In genomic region chr2:155613953-155614352, GRCm38 (mm10) we compare ENCODE assay signal across 8 mouse cellular contexts. TPM values are rescaled to one million over a fixed set of nuclear protein-coding genes. Genes with fewer than 3 reads are reported as not detected.
DNase-seq lines count a peak whose midpoint lies in the region; ATAC-seq and TF ChIP-seq lines count a peak whose summit lies in the region.

No protein-coding gene starts in this region.

- in situ Hi-C loops in ES-E14 (cut with MboI; ENCODE audit: low sequenced_read_pairs in 2 of 2, unreplicated experiment in 2 of 2) = loop anchor here in 1 of 2 experiments (10.0 kb wide), 1 partner anchor 99 kb away; the partner anchor contains the start of genes Acss2 and Ggt7

- peak overlapping the region; percentile 86 for H3K4me2 ChIP-seq in heart, embryonic 11.5 days
- H3K4me2 ChIP-seq in hindbrain, embryonic 14.5 days (replicated peaks) = peak overlapping the region; percentile 42; the same call in 1 of the 2 replicates

- WGBS in heart, embryonic 11.5 days (ENCODE audit: insufficient replicate concordance) = 48% methylated on average over 8 of the region's 8 CpGs
- WGBS in hindbrain, embryonic 14.5 days = 70% methylated on average over 8 of the region's 8 CpGs
- WGBS in midbrain, embryonic 10.5 days = 74% methylated on average over 8 of the region's 8 CpGs

- no peaks in the 10 kb centered on the region for H3K36me3 ChIP-seq in heart, embryonic 11.5 days (ENCODE audit: control insufficient read depth, insufficient read depth, low read length)
- H3K36me3 ChIP-seq in ES-E14 (ENCODE audit: control insufficient read depth, insufficient read depth, low read length, poor library complexity, severe bottlenecking) = no peaks in the 10 kb centered on the region
- H3K36me3 ChIP-seq in hindbrain, embryonic 14.5 days (replicated peaks; ENCODE audit: control insufficient read depth, insufficient read depth) = no peaks in the 10 kb centered on the region
- no peaks in the 10 kb centered on the region for H3K36me3 ChIP-seq in midbrain, embryonic 10.5 days

- H3K9ac ChIP-seq in heart, embryonic 11.5 days (ENCODE audit: low read depth, low read length) = peak overlapping the region; percentile 72
- no peak overlapping the region for H3K9ac ChIP-seq in ES-E14 (ENCODE audit: insufficient read depth, low read depth, low read length, poor library complexity, severe bottlenecking)
- no peak overlapping the region for H3K9ac ChIP-seq in hindbrain, embryonic 14.5 days

- no peak for DNase-seq in heart, postnatal 4 days
- no peak for DNase-seq in ES-E14 (ENCODE audit: low read depth, low spot score)
- DNase-seq in hindbrain, embryonic 14.5 days (ENCODE audit: low spot score) = no peak
- DNase-seq in midbrain, embryonic 10.5 days (ENCODE audit: low spot score) = no peak
- no peak for DNase-seq in frontal cortex, postnatal 10 days (ENCODE audit: low spot score in 2 of 2)
- no peak for DNase-seq in urinary bladder, postnatal 36 days (ENCODE audit: low spot score in 2 of 2)
- no peak for DNase-seq in embryo, embryonic 10.5 days (ENCODE audit: low spot score)

- ATAC-seq in heart, embryonic 11.5 days (replicated peaks; ENCODE audit: insufficient number of reproducible peaks, low FRiP score, low TSS enrichment) = peak; percentile 57; the same call in 1 of the 2 replicates
- no peak for ATAC-seq in hindbrain, embryonic 14.5 days (ENCODE audit: low FRiP score)

- peak overlapping the region; percentile 74 for H3K27ac ChIP-seq in heart, embryonic 11.5 days (ENCODE audit: low read depth, low read length)
- H3K27ac ChIP-seq in ES-E14 (ENCODE audit: insufficient read depth, low read depth, low read length, poor library complexity, severe bottlenecking) = no peak overlapping the region
- H3K27ac ChIP-seq in hindbrain, embryonic 14.5 days = no peak overlapping the region
- no peak overlapping the region for H3K27ac ChIP-seq in midbrain, embryonic 10.5 days (replicated peaks)

- peaks cover 23% of the 10 kb centered on the region for H3K4me1 ChIP-seq in heart, embryonic 11.5 days (ENCODE audit: control insufficient read depth, insufficient read depth, low read length)
- H3K4me1 ChIP-seq in ES-E14 (ENCODE audit: control insufficient read depth in 2 of 2, insufficient read depth in 2 of 2, low read length in 2 of 2, poor library complexity in 1 of 2) = peaks cover 5 to 38% of the 10 kb centered on the region in 2 experiments; a peak in 3 of 4 replicates
- H3K4me1 ChIP-seq in hindbrain, embryonic 14.5 days (replicated peaks; ENCODE audit: control insufficient read depth, insufficient read depth, low read length) = no peaks in the 10 kb centered on the region
- H3K4me1 ChIP-seq in midbrain, embryonic 10.5 days = peaks cover 20% of the 10 kb centered on the region

- no peaks in the 10 kb centered on the region for H3K27me3 ChIP-seq in heart, embryonic 11.5 days (ENCODE audit: control insufficient read depth, insufficient read depth, low read length)
- no peaks in the 10 kb centered on the region; the same call in 1 of the 2 replicates for H3K27me3 ChIP-seq in hindbrain, embryonic 14.5 days (ENCODE audit: control insufficient read depth, insufficient read depth, low read length)
- H3K27me3 ChIP-seq in midbrain, embryonic 10.5 days (ENCODE audit: low read depth, poor library complexity, severe bottlenecking) = peaks cover 27% of the 10 kb centered on the region

- peak overlapping the region; percentile 49 for H3K4me3 ChIP-seq in heart, embryonic 11.5 days (ENCODE audit: low read depth, low read length)
- H3K4me3 ChIP-seq in ES-E14 (ENCODE audit: insufficient read depth in 1 of 2, low read depth in 1 of 2, low read length in 2 of 2, poor library complexity in 1 of 2, severe bottlenecking in 1 of 2) = peak overlapping the region; percentile 3 to 71; a peak in 3 of 4 replicates
- H3K4me3 ChIP-seq in hindbrain, embryonic 14.5 days (replicated peaks; ENCODE audit: low read length) = no peak overlapping the region
- peak overlapping the region; percentile 50; the same call in 1 of the 2 replicates for H3K4me3 ChIP-seq in midbrain, embryonic 10.5 days

- no peaks in the 10 kb centered on the region for H3K9me3 ChIP-seq in heart, embryonic 11.5 days (replicated peaks; ENCODE audit: control insufficient read depth, low read length)
- no peaks in the 10 kb centered on the region for H3K9me3 ChIP-seq in ES-E14 (ENCODE audit: control insufficient read depth, insufficient read depth, low read depth, low read length)
- H3K9me3 ChIP-seq in hindbrain, embryonic 14.5 days (ENCODE audit: control insufficient read depth, low read length) = no peaks in the 10 kb centered on the region
- no peaks in the 10 kb centered on the region for H3K9me3 ChIP-seq in midbrain, embryonic 10.5 days (replicated peaks)

TF ChIP-seq in ES-E14, 5 proteins besides CTCF, POLR2A, EP300 and RAD21:
- no peak for TF ChIP-seq ZNF384 (IDR thresholded peaks at IDR 0.05; ENCODE audit: low read depth, low read length)

RNA-seq across cellular contexts. Expression of gene Myh7b, which starts 2.9 kb away (rescaled TPM):
- polyA plus RNA-seq in heart, embryonic 11.5 days (2014; fragmentation: Nextera tagmentation; extraction: Ambion mirVana) = 13.0 and 13.6 TPM in 2 replicates
- 10 to 100 TPM; 60.5 to 63.8 TPM for total RNA-seq in heart, postnatal 4 days (2021)
- 5.4 and 8.0 TPM in 2 replicates for total RNA-seq in ES-E14 (2012; rRNA removed)
- polyA plus RNA-seq in hindbrain, embryonic 14.5 days (2014; fragmentation: Nextera tagmentation; extraction: Ambion mirVana) = 0.40 and 0.99 TPM in 2 replicates
- 0.53 and 0.60 TPM in 2 replicates for polyA plus RNA-seq in midbrain, embryonic 10.5 days (2016; fragmentation: Nextera tagmentation; extraction: Ambion mirVana)

RNA-seq across cellular contexts. Expression of gene Gss, which starts 21.3 kb away (rescaled TPM):
- polyA plus RNA-seq in heart, embryonic 11.5 days (2014; fragmentation: Nextera tagmentation; extraction: Ambion mirVana) = 21.4 and 23.6 TPM in 2 replicates
- 10 to 100 TPM; 17.3 to 18.2 TPM for total RNA-seq in heart, postnatal 4 days (2021)
- 17.8 and 27.8 TPM in 2 replicates for total RNA-seq in ES-E14 (2012; rRNA removed)
- 14.3 and 15.3 TPM in 2 replicates for polyA plus RNA-seq in hindbrain, embryonic 14.5 days (2014; fragmentation: Nextera tagmentation; extraction: Ambion mirVana)
- polyA plus RNA-seq in midbrain, embryonic 10.5 days (2016; fragmentation: Nextera tagmentation; extraction: Ambion mirVana) = 19.6 and 22.1 TPM in 2 replicates
